Mouse (Mus musculus) lung, embryonic 14.5 days (tissue): ENCODE measurements at regions not wholly inside any gene's neighbourhood (a gene's known extent, or its start where the extent isn't known, plus 50 kb on each side); places are given as distances from the start of the nearest gene placed in this dataset.

Experiments
- ATAC-seq: fragments of 200-750 bp; cut with Nextera tagmentation; 2 replicates; pipeline ENCODE4 v1.8.0; 2017; ENCODE audit warnings: mild to moderate bottlenecking, moderate TSS enrichment, moderate library complexity; ENCODE audit not compliant: insufficient read depth
- DNase-seq: peaks from one replicate; pipeline ENCODE4 v3.0.0-alpha.2; 2015
- H3K27ac ChIP-seq: fragments of 300-500 bp; sonication (generic); 2 replicates; pipeline ENCODE4 v1.5.1; 2014; ENCODE audit warnings: low read depth, mild to moderate bottlenecking, moderate library complexity
- H3K27me3 ChIP-seq: fragments of 300-500 bp; sonication (generic); 2 replicates; pipeline ENCODE4 v1.6.1; 2014; ENCODE audit warnings: low read length, control low read depth; ENCODE audit not compliant: insufficient read depth
- H3K36me3 ChIP-seq: fragments of 300-500 bp; sonication (generic); 2 replicates; pipeline ENCODE4 v1.6.1; 2014; ENCODE audit warnings: control low read depth; ENCODE audit not compliant: insufficient read depth
- H3K4me1 ChIP-seq: fragments of 300-500 bp; sonication (generic); 2 replicates; pipeline ENCODE4 v1.6.1; 2014; ENCODE audit warnings: antibody characterized with exemption, control low read depth; ENCODE audit not compliant: insufficient read depth
- H3K4me2 ChIP-seq: fragments of 300-500 bp; sonication (generic); 2 replicates; pipeline ENCODE4 v1.6.1; 2014; ENCODE audit warnings: mild to moderate bottlenecking
- H3K4me3 ChIP-seq: fragments of 300-500 bp; sonication (generic); 2 replicates; pipeline ENCODE4 v1.5.1; 2014; ENCODE audit warnings: low read depth, low read length
- H3K9ac ChIP-seq: fragments of 300-500 bp; sonication (generic); 2 replicates; pipeline ENCODE4 v1.6.1; 2014
- H3K9me3 ChIP-seq: fragments of 300-500 bp; sonication (generic); 2 replicates; pipeline ENCODE4 v1.6.1; 2016; ENCODE audit warnings: low read depth, low read length, control low read depth
- CTCF ChIP-seq: IDR thresholded peaks from 2 replicates; pipeline ENCODE4 v1.5.1; 2016; ENCODE audit warnings: antibody characterized with exemption, low read depth
- WGBS: fragments of 180-500 bp; shearing (Covaris S2); extraction: QIAGEN DNeasy Blood & Tissue Kit; methylation state at CpG from one replicate; pipeline ENCODE4 v1.1.7; 2014; 5-methylcytosine and 5-hydroxymethylcytosine counted together

GRCm38 (mm10) chr9:23089339-23089738 lies 133.5 kb upstream of the Bmper start:
- no peaks in the 10 kb centered on the region for H3K36me3 ChIP-seq
- no peak for DNase-seq
- no peak for ATAC-seq

GRCm38 (mm10) chr9:23097134-23097789 lies 125.6 kb upstream of the Bmper start:
- Histone ChIP-seq H3K27ac (no peak overlapping the region), H3K4me2 (no peak overlapping the region), H3K9me3 (no peaks in the 10 kb centered on the region), H3K36me3 (no peaks in the 10 kb centered on the region), H3K27me3 (no peaks in the 10 kb centered on the region), H3K4me1 (no peaks in the 10 kb centered on the region), H3K9ac (no peak overlapping the region), H3K4me3 (no peak overlapping the region)
- no peak for TF ChIP-seq CTCF
- DNase-seq (no peak), ATAC-seq (no peak)
- WGBS: 48% methylated on average over 11 of the region's 11 CpGs

More at GRCm38 (mm10) chr9:23089339-23089738, 133.5 kb upstream of the Bmper start:
- TF ChIP-seq CTCF: no peak
- Histone ChIP-seq H3K27me3 (no peaks in the 10 kb centered on the region), H3K4me3 (no peak overlapping the region), H3K9me3 (no peaks in the 10 kb centered on the region), H3K4me2 (no peak overlapping the region), H3K9ac (no peak overlapping the region), H3K4me1 (no peaks in the 10 kb centered on the region; the same call in 1 of the 2 replicates), H3K27ac (no peak overlapping the region)
- 72% methylated on average over 2 of the region's 2 CpGs for WGBS

- Histone ChIP-seq H3K4me3 (no peak overlapping the region), H3K36me3 (no peaks in the 10 kb centered on the region), H3K27me3 (no peaks in the 10 kb centered on the region), H3K4me1 (no peaks in the 10 kb centered on the region), H3K9me3 (no peaks in the 10 kb centered on the region), H3K4me2 (no peak overlapping the region), H3K9ac (no peak overlapping the region), H3K27ac (no peak overlapping the region)
- DNase-seq (no peak), ATAC-seq (no peak)
- no peak for TF ChIP-seq CTCF
Measured at GRCm38 (mm10) chr9:23101584-23101983, 121.3 kb upstream of the Bmper start.

- H3K36me3 ChIP-seq: no peaks in the 10 kb centered on the region
- no peak overlapping the region for H3K4me3 ChIP-seq
- no peaks in the 10 kb centered on the region for H3K4me1 ChIP-seq
- WGBS: 64% methylated on average over 9 of the region's 9 CpGs
- ATAC-seq (peak; percentile 76), DNase-seq (peak; percentile 83)
- no peaks in the 10 kb centered on the region for H3K9me3 ChIP-seq
- no peak overlapping the region for H3K9ac ChIP-seq
- no peak overlapping the region for H3K27ac ChIP-seq
- no peaks in the 10 kb centered on the region for H3K27me3 ChIP-seq
- no peak overlapping the region for H3K4me2 ChIP-seq
- TF ChIP-seq CTCF: no peak
Measured at GRCm38 (mm10) chr9:23101990-23102796, 120.7 kb upstream of the Bmper start.

GRCm38 (mm10) chr9:23111500-23111899 lies 111.4 kb upstream of the Bmper start:
- Histone ChIP-seq H3K4me1 (no peaks in the 10 kb centered on the region), H3K27me3 (no peaks in the 10 kb centered on the region), H3K9ac (no peak overlapping the region), H3K36me3 (no peaks in the 10 kb centered on the region), H3K27ac (no peak overlapping the region), H3K4me3 (no peak overlapping the region), H3K9me3 (no peaks in the 10 kb centered on the region), H3K4me2 (no peak overlapping the region)
- ATAC-seq: no peak
- DNase-seq: no peak
- 82% methylated on average over 6 of the region's 6 CpGs for WGBS
- no peak for TF ChIP-seq CTCF

GRCm38 (mm10) chr9:23115026-23115425 lies 107.8 kb upstream of the Bmper start:
- no peak for DNase-seq
- TF ChIP-seq CTCF: no peak

GRCm38 (mm10) chr9:23115540-23115939 lies 107.3 kb upstream of the Bmper start:
- H3K4me2 ChIP-seq: no peak overlapping the region
- H3K4me3 ChIP-seq: no peak overlapping the region
- no peaks in the 10 kb centered on the region for H3K4me1 ChIP-seq
- no peak for TF ChIP-seq CTCF
- no peak overlapping the region for H3K9ac ChIP-seq
- no peaks in the 10 kb centered on the region for H3K27me3 ChIP-seq
- no peak overlapping the region for H3K27ac ChIP-seq
- H3K9me3 ChIP-seq: no peaks in the 10 kb centered on the region
- no peaks in the 10 kb centered on the region for H3K36me3 ChIP-seq
- WGBS: 73% methylated on average over 5 of the region's 5 CpGs
- ATAC-seq (no peak), DNase-seq (no peak)

More at GRCm38 (mm10) chr9:23115026-23115425, 107.8 kb upstream of the Bmper start:
- ATAC-seq: no peak
- no peak overlapping the region for H3K4me2 ChIP-seq
- WGBS: 39% methylated on average over 5 of the region's 5 CpGs
- H3K9me3 ChIP-seq: no peaks in the 10 kb centered on the region
- no peak overlapping the region for H3K4me3 ChIP-seq
- H3K27me3 ChIP-seq: no peaks in the 10 kb centered on the region
- no peaks in the 10 kb centered on the region for H3K36me3 ChIP-seq
- no peaks in the 10 kb centered on the region for H3K4me1 ChIP-seq
- no peak overlapping the region for H3K27ac ChIP-seq
- H3K9ac ChIP-seq: no peak overlapping the region
